Mouse (Mus musculus) myocyte (in vitro differentiated cells): ENCODE data around the gene Mak. TPM values are rescaled to one million over a fixed set of nuclear protein-coding genes. Genes with fewer than 3 reads are reported as not detected.

Experiments
- H3K27me3 ChIP-seq: one replicate; pipeline ENCODE4 v1.6.1; 2011; ENCODE audit not compliant: control insufficient read depth, insufficient read depth, insufficient read length
- H3K36me3 ChIP-seq: one replicate; pipeline ENCODE4 v1.6.1; 2011; ENCODE audit not compliant: control insufficient read depth, insufficient read depth
- H3K4me2 ChIP-seq: one replicate; pipeline ENCODE4 v1.6.1; 2011; ENCODE audit warnings: low read depth, control low read depth
- H3K4me3 ChIP-seq: one replicate; pipeline ENCODE4 v1.5.1; 2011; ENCODE audit warnings: mild to moderate bottlenecking, control low read depth, moderate library complexity
- H3K79me2 ChIP-seq: one replicate; pipeline ENCODE4 v1.6.1; 2011; ENCODE audit not compliant: control insufficient read depth, insufficient read depth
- H3ac ChIP-seq: one replicate; pipeline ENCODE4 v1.6.1; 2011; ENCODE audit not compliant: control insufficient read depth, insufficient read length
- CEBPB ChIP-seq: IDR thresholded peaks from 2 replicates; pipeline ENCODE4 v1.6.1; 2011; ENCODE audit warnings: mild to moderate bottlenecking, moderate library complexity; ENCODE audit not compliant: poor library complexity, insufficient read depth, severe bottlenecking
- E2F4 ChIP-seq: IDR thresholded peaks from one replicate; pipeline ENCODE4 v1.6.1; 2011; ENCODE audit warnings: mild to moderate bottlenecking, control low read depth, moderate library complexity; ENCODE audit not compliant: insufficient read depth
- MAX ChIP-seq: IDR thresholded peaks from one replicate; pipeline ENCODE4 v1.6.1; 2011; ENCODE audit warnings: low read depth, mild to moderate bottlenecking, control low read depth
- MYOD1 ChIP-seq, 3 experiments: IDR thresholded peaks; one replicate each; pipeline ENCODE4 v1.6.1; 2011; ENCODE audit warnings: control low read depth in 2 of 3, low read depth in 2 of 3, mild to moderate bottlenecking in 2 of 3, moderate library complexity in 1 of 3; ENCODE audit not compliant: insufficient read length in 2 of 3, control insufficient read depth in 1 of 3
- MYOG ChIP-seq, 3 experiments: IDR thresholded peaks; one replicate each; pipeline ENCODE4 v1.6.1; 2011; ENCODE audit warnings: control low read depth in 2 of 3, low read depth in 2 of 3, mild to moderate bottlenecking in 2 of 3; ENCODE audit not compliant: insufficient read length in 2 of 3, control insufficient read depth in 1 of 3, insufficient read depth in 1 of 3
- POLR2A ChIP-seq: IDR thresholded peaks from one replicate; pipeline ENCODE4 v1.6.1; 2011; ENCODE audit warnings: low read depth, mild to moderate bottlenecking, control low read depth, moderate library complexity; ENCODE audit not compliant: insufficient read length
- POLR2AphosphoS2 ChIP-seq: IDR thresholded peaks from one replicate; pipeline ENCODE4 v1.6.1; 2011; ENCODE audit warnings: low read depth, control low read depth; ENCODE audit not compliant: insufficient read length
- REST ChIP-seq: IDR thresholded peaks from one replicate; pipeline ENCODE4 v1.6.1; 2011; ENCODE audit warnings: mild to moderate bottlenecking, control low read depth, moderate library complexity; ENCODE audit not compliant: insufficient read depth, insufficient read length
- SRF ChIP-seq: IDR thresholded peaks from one replicate; pipeline ENCODE4 v1.6.1; 2011; ENCODE audit warnings: low read depth; ENCODE audit not compliant: control insufficient read depth, insufficient read length
- TCF12 ChIP-seq: IDR thresholded peaks from one replicate; pipeline ENCODE4 v1.6.1; 2011; ENCODE audit warnings: mild to moderate bottlenecking, control low read depth; ENCODE audit not compliant: poor library complexity, insufficient read depth, severe bottlenecking
- TCF3 ChIP-seq: IDR thresholded peaks from one replicate; pipeline ENCODE4 v1.6.1; 2011; ENCODE audit warnings: low read depth, control low read depth; ENCODE audit not compliant: insufficient read length
- USF1 ChIP-seq: IDR thresholded peaks from one replicate; pipeline ENCODE4 v1.6.1; 2011; ENCODE audit warnings: low read depth, mild to moderate bottlenecking, control low read depth, moderate library complexity
- polyA plus RNA-seq: library from polyadenylated mRNA; unstranded; fragments of >200 nt; fragmentation: generic; extraction: Trizol; gene quantifications from one replicate; pipeline ENCODE4 v1.2.1, GENCODE M21; 2012; ENCODE audit warnings: missing spikeins

Gene Mak
- polyA plus RNA-seq, 1 experiment = 0.01 TPM

- H3ac ChIP-seq = no peak overlapping the region
- H3K27me3 ChIP-seq = no peaks in the 10 kb centered on the region
- no peak overlapping the region for H3K4me3 ChIP-seq
- no peaks in the 10 kb centered on the region for H3K79me2 ChIP-seq
- TF ChIP-seq SRF = no peak
- TF ChIP-seq MYOD1 (IDR thresholded peaks at IDR 0.05; ENCODE audit: control insufficient read depth in 1 of 3, insufficient read length in 2 of 3, low read depth in 2 of 3) = no peak
- TF ChIP-seq TCF12 = no peak
- no peak for TF ChIP-seq E2F4
- no peak for TF ChIP-seq MYOG (IDR thresholded peaks at IDR 0.05; ENCODE audit: control insufficient read depth in 1 of 3, insufficient read depth in 1 of 3, insufficient read length in 2 of 3, low read depth in 2 of 3)
- TF ChIP-seq CEBPB = no peak
- no peak for TF ChIP-seq POLR2AphosphoS2
- TF ChIP-seq REST = no peak
- TF ChIP-seq POLR2A = no peak
- TF ChIP-seq USF1 = no peak
- TF ChIP-seq TCF3 = no peak
- TF ChIP-seq MAX = no peak
- H3K36me3 ChIP-seq = no peaks in the 10 kb centered on the region
- no peak overlapping the region for H3K4me2 ChIP-seq
These were observed 93.4 kb downstream of the Mak start for GRCm38 (mm10) chr13:40986081-40986480.

- no peak overlapping the region for H3K4me3 ChIP-seq
- no peak overlapping the region for H3ac ChIP-seq
- no peaks in the 10 kb centered on the region for H3K36me3 ChIP-seq
- TF ChIP-seq CEBPB = 0 out of 2 replicates have a peak, but pooled peaks have one; percentile 36
- TF ChIP-seq POLR2AphosphoS2 = no peak
- TF ChIP-seq MYOD1 (IDR thresholded peaks at IDR 0.05; ENCODE audit: control insufficient read depth in 1 of 3, insufficient read length in 2 of 3, low read depth in 2 of 3) = no peak
- peak overlapping the region; percentile 56 for H3K4me2 ChIP-seq
- no peaks in the 10 kb centered on the region for H3K27me3 ChIP-seq
- H3K79me2 ChIP-seq = no peaks in the 10 kb centered on the region
These were observed 96.7 kb downstream of the Mak start for GRCm38 (mm10) chr13:40982759-40983158.

GRCm38 (mm10) chr13:40979321-40979720 is 100.2 kb downstream of the Mak start:
- TF ChIP-seq CEBPB (no peak), TCF12 (no peak), TCF3 (no peak), POLR2A (no peak), REST (no peak), MYOD1 (IDR thresholded peaks at IDR 0.05; ENCODE audit: control insufficient read depth in 1 of 3, insufficient read length in 2 of 3, low read depth in 2 of 3) (no peak), USF1 (no peak), E2F4 (no peak), POLR2AphosphoS2 (no peak), SRF (no peak), MYOG (IDR thresholded peaks at IDR 0.05; ENCODE audit: control insufficient read depth in 1 of 3, insufficient read depth in 1 of 3, insufficient read length in 2 of 3, low read depth in 2 of 3) (no peak), MAX (no peak)
- no peaks in the 10 kb centered on the region for H3K27me3 ChIP-seq
- H3K4me3 ChIP-seq = no peak overlapping the region
- H3ac ChIP-seq = no peak overlapping the region
- no peaks in the 10 kb centered on the region for H3K36me3 ChIP-seq
- no peak overlapping the region for H3K4me2 ChIP-seq
- H3K79me2 ChIP-seq = no peaks in the 10 kb centered on the region

GRCm38 (mm10) chr13:40978652-40979051 is 100.9 kb downstream of the Mak start:
- H3K27me3 ChIP-seq = no peaks in the 10 kb centered on the region
- TF ChIP-seq MYOD1 (IDR thresholded peaks at IDR 0.05; ENCODE audit: control insufficient read depth in 1 of 3, insufficient read length in 2 of 3, low read depth in 2 of 3) (no peak), USF1 (no peak), TCF12 (no peak), CEBPB (no peak), POLR2A (no peak), MAX (no peak), SRF (no peak), E2F4 (no peak), POLR2AphosphoS2 (no peak), TCF3 (no peak), REST (no peak), MYOG (IDR thresholded peaks at IDR 0.05; ENCODE audit: control insufficient read depth in 1 of 3, insufficient read depth in 1 of 3, insufficient read length in 2 of 3, low read depth in 2 of 3) (no peak)
- no peak overlapping the region for H3ac ChIP-seq
- no peaks in the 10 kb centered on the region for H3K36me3 ChIP-seq
- H3K79me2 ChIP-seq = no peaks in the 10 kb centered on the region
- H3K4me3 ChIP-seq = no peak overlapping the region
- no peak overlapping the region for H3K4me2 ChIP-seq

- no peaks in the 10 kb centered on the region for H3K79me2 ChIP-seq
- no peak overlapping the region for H3K4me3 ChIP-seq
- no peak for TF ChIP-seq USF1
- TF ChIP-seq POLR2A = no peak
- TF ChIP-seq TCF3 = no peak
- TF ChIP-seq POLR2AphosphoS2 = no peak
- no peak for TF ChIP-seq CEBPB
- no peak for TF ChIP-seq MYOD1 (IDR thresholded peaks at IDR 0.05; ENCODE audit: control insufficient read depth in 1 of 3, insufficient read length in 2 of 3, low read depth in 2 of 3)
- TF ChIP-seq REST = no peak
- TF ChIP-seq MAX = no peak
- TF ChIP-seq SRF = no peak
- no peak for TF ChIP-seq MYOG (IDR thresholded peaks at IDR 0.05; ENCODE audit: control insufficient read depth in 1 of 3, insufficient read depth in 1 of 3, insufficient read length in 2 of 3, low read depth in 2 of 3)
- TF ChIP-seq E2F4 = no peak
- TF ChIP-seq TCF12 = no peak
- H3K4me2 ChIP-seq = no peak overlapping the region
- H3ac ChIP-seq = no peak overlapping the region
- no peaks in the 10 kb centered on the region for H3K27me3 ChIP-seq
- H3K36me3 ChIP-seq = no peaks in the 10 kb centered on the region
These were observed 101.9 kb downstream of the Mak start for GRCm38 (mm10) chr13:40977609-40978008.
